9 mouse cellular contexts compared by ENCODE assay signal in the genomic region with DNA sequence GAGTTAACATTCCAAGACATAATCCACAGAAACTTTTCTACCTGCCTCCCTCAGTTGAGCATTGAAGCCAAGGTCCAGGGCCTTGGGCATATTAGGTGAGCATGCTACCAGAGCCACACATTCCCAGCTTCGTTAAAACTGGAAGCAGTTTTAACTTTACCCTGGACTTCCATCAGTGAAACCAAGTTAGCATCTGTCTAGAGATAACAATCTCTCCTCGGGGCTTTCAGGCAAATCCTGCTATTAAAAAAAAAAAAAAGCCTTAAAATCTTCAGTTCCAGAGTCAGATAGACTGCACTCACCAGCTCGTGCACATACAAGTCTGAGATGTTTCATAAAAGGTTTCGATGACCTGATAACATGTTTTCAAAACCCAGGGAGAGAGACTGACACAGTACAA. TPM values are rescaled to one million over a fixed set of nuclear protein-coding genes. Genes with fewer than 3 reads are reported as not detected.
DNase-seq lines count a peak whose midpoint lies in the region; ATAC-seq lines count a peak whose summit lies in the region.
"Had no signal": no experiment of that assay in that cellular context is flagged by ENCODE, and none has a peak within 500 bp of the region (broad histone marks: within the 10 kb centered on the region; RNA-seq: fewer than 3 reads in every experiment).

No protein-coding gene starts in this region.

- H3K27ac ChIP-seq in kidney, embryonic 16.5 days (ENCODE audit: low read length), result peak overlapping the region; percentile 96
- peak overlapping the region; percentile 96 for H3K27ac ChIP-seq in embryonic facial prominence, embryonic 15.5 days (replicated peaks)
- peak overlapping the region; percentile 90 for H3K27ac ChIP-seq in hindbrain, embryonic 16.5 days (ENCODE audit: low read depth, low read length)
- H3K27ac ChIP-seq in midbrain, embryonic 16.5 days (ENCODE audit: low read length), result peak overlapping the region; percentile 89

- H3K9ac ChIP-seq in kidney, embryonic 16.5 days (replicated peaks; ENCODE audit: low read length), result no peak overlapping the region
- H3K9ac ChIP-seq in embryonic facial prominence, embryonic 15.5 days, result no peak overlapping the region
- no peak overlapping the region for H3K9ac ChIP-seq in hindbrain, embryonic 16.5 days (ENCODE audit: low read depth, low read length)
- no peak overlapping the region for H3K9ac ChIP-seq in midbrain, embryonic 16.5 days (ENCODE audit: low read depth, low read length)

- H3K4me1 ChIP-seq in kidney, embryonic 16.5 days (ENCODE audit: insufficient read depth, low read length), result peaks cover 46% of the 10 kb centered on the region
- H3K4me1 ChIP-seq in embryonic facial prominence, embryonic 15.5 days, result peaks cover 51% of the 10 kb centered on the region
- peaks cover 17% of the 10 kb centered on the region for H3K4me1 ChIP-seq in hindbrain, embryonic 16.5 days (ENCODE audit: control insufficient read depth, insufficient read depth, low read depth, low read length)
- peaks cover 15% of the 10 kb centered on the region for H3K4me1 ChIP-seq in midbrain, embryonic 16.5 days (ENCODE audit: control insufficient read depth, insufficient read depth, low read length)

- ATAC-seq in kidney, embryonic 16.5 days (ENCODE audit: low FRiP score, low TSS enrichment), result no peak
- ATAC-seq in embryonic facial prominence, embryonic 15.5 days (ENCODE audit: insufficient number of reproducible peaks, low FRiP score, low TSS enrichment, low read depth), result no peak
- ATAC-seq in hindbrain, embryonic 16.5 days, result no peak
- ATAC-seq in midbrain, embryonic 16.5 days, result no peak
- ATAC-seq in activated CD4-positive, CD25-positive, alpha-beta regulatory T cell, adult 4 months, result no peak
- ATAC-seq in frontal cortex, adult (ENCODE audit: low TSS enrichment), result no peak

- no peaks in the 10 kb centered on the region for H3K36me3 ChIP-seq in kidney, embryonic 16.5 days (ENCODE audit: insufficient read depth, low read length)
- H3K36me3 ChIP-seq in embryonic facial prominence, embryonic 15.5 days, result no peaks in the 10 kb centered on the region
- H3K36me3 ChIP-seq in hindbrain, embryonic 16.5 days (ENCODE audit: control insufficient read depth, insufficient read depth, low read length), result no peaks in the 10 kb centered on the region
- H3K36me3 ChIP-seq in midbrain, embryonic 16.5 days (ENCODE audit: control insufficient read depth, insufficient read depth, low read length), result no peaks in the 10 kb centered on the region

- H3K4me3 ChIP-seq in kidney, embryonic 16.5 days (ENCODE audit: low read length), result no peak overlapping the region
- 0 out of 2 replicates have a peak overlapping the region, but pooled peaks have one; percentile 46 for H3K4me3 ChIP-seq in embryonic facial prominence, embryonic 15.5 days (replicated peaks)
- H3K4me3 ChIP-seq in hindbrain, embryonic 16.5 days (ENCODE audit: low read length), result no peak overlapping the region
- H3K4me3 ChIP-seq in midbrain, embryonic 16.5 days (ENCODE audit: low read depth, low read length), result no peak overlapping the region

- H3K4me2 ChIP-seq in kidney, embryonic 16.5 days (replicated peaks; ENCODE audit: low read depth, low read length), result no peak overlapping the region
- H3K4me2 ChIP-seq in embryonic facial prominence, embryonic 15.5 days (replicated peaks), result peak overlapping the region; percentile 78
- peak overlapping the region; percentile 87 for H3K4me2 ChIP-seq in hindbrain, embryonic 16.5 days (ENCODE audit: low read length)
- H3K4me2 ChIP-seq in midbrain, embryonic 16.5 days (ENCODE audit: low read length), result peak overlapping the region; percentile 69

- no peaks in the 10 kb centered on the region for H3K27me3 ChIP-seq in kidney, embryonic 16.5 days (ENCODE audit: insufficient read depth, low read length)
- no peaks in the 10 kb centered on the region for H3K27me3 ChIP-seq in embryonic facial prominence, embryonic 15.5 days
- H3K27me3 ChIP-seq in hindbrain, embryonic 16.5 days (replicated peaks; ENCODE audit: control insufficient read depth, insufficient read depth, low read length), result no peaks in the 10 kb centered on the region
- no peaks in the 10 kb centered on the region for H3K27me3 ChIP-seq in midbrain, embryonic 16.5 days (ENCODE audit: control insufficient read depth, insufficient read depth, low read depth, low read length)

- no peak for DNase-seq in kidney, postnatal 4 days
- DNase-seq in urinary bladder, postnatal 14 days (ENCODE audit: low spot score), result no peak
- DNase-seq: right cerebral cortex, postnatal 4 days had no signal

- 50% methylated on average over 4 of the region's 4 CpGs for WGBS in kidney, embryonic 16.5 days
- 38% methylated on average over 4 of the region's 4 CpGs for WGBS in embryonic facial prominence, embryonic 15.5 days
- 77% methylated on average over 4 of the region's 4 CpGs for WGBS in hindbrain, embryonic 16.5 days
- 69% methylated on average over 4 of the region's 4 CpGs for WGBS in midbrain, embryonic 16.5 days

- H3K9me3 ChIP-seq in kidney, embryonic 16.5 days (ENCODE audit: low read length), result no peaks in the 10 kb centered on the region
- H3K9me3 ChIP-seq in embryonic facial prominence, embryonic 15.5 days (replicated peaks), result no peaks in the 10 kb centered on the region
- no peaks in the 10 kb centered on the region for H3K9me3 ChIP-seq in hindbrain, embryonic 16.5 days (ENCODE audit: control insufficient read depth, low read length)
- no peaks in the 10 kb centered on the region for H3K9me3 ChIP-seq in midbrain, embryonic 16.5 days (replicated peaks; ENCODE audit: control insufficient read depth, low read length, poor library complexity, severe bottlenecking)

RNA-seq across cellular contexts. Expression of a gene that starts 17.4 kb away (rescaled TPM):
- 2.7 and 3.5 TPM in 2 replicates for polyA plus RNA-seq in kidney, embryonic 16.5 days (2015; fragmentation: Nextera tagmentation; extraction: Ambion mirVana)
- 22.7 and 23.9 TPM in 2 replicates for polyA plus RNA-seq in embryonic facial prominence, embryonic 15.5 days (2015; fragmentation: Nextera tagmentation; extraction: Ambion mirVana)
- 3.9 and 4.3 TPM in 2 replicates for polyA plus RNA-seq in hindbrain, embryonic 16.5 days (2015; fragmentation: Nextera tagmentation; extraction: Ambion mirVana)
- polyA plus RNA-seq in midbrain, embryonic 16.5 days (2015; fragmentation: Nextera tagmentation; extraction: Ambion mirVana), result 1.8 TPM in 2 replicates
- polyA plus RNA-seq in activated CD4-positive, CD25-positive, alpha-beta regulatory T cell, adult 4 months (2017; shearing (Covaris generic)), result 1 to 10 TPM; 6.7 to 9.6 TPM
